Mouse (Mus musculus): ENCODE data around the gene Cartpt. TPM values are rescaled to one million over a fixed set of nuclear protein-coding genes. Genes with fewer than 3 reads are reported as not detected.

Gene Cartpt
- polyA plus RNA-seq, 1 experiment from 2014 or later = 25.7 TPM

Other genes with a start within 250 kb of the Cartpt start
- gene Mccc2, start 114.5 kb upstream of the Cartpt start, polyA plus RNA-seq (2015; fragmentation: Nextera tagmentation; extraction: Ambion mirVana) = 48.5 and 53.2 TPM in 2 replicates
- 18.4 and 20.9 TPM in 2 replicates for gene Bdp1, start 203.0 kb upstream of the Cartpt start, polyA plus RNA-seq (2015; fragmentation: Nextera tagmentation; extraction: Ambion mirVana)
- gene Serf1, start 206.9 kb upstream of the Cartpt start, polyA plus RNA-seq (2015; fragmentation: Nextera tagmentation; extraction: Ambion mirVana) = 126 and 129 TPM in 2 replicates
- gene Smn1, start 223.8 kb upstream of the Cartpt start, polyA plus RNA-seq (2015; fragmentation: Nextera tagmentation; extraction: Ambion mirVana) = 39.0 and 45.8 TPM in 2 replicates

Data from intestine, embryonic 16.5 days (tissue).